Mouse (Mus musculus) embryonic fibroblast, embryonic 13.5 days (primary cell): ENCODE measurements around the gene Slc22a20.

ENCODE experiments used
- CTCF ChIP-seq: IDR thresholded peaks from 2 replicates; pipeline ENCODE4 v1.5.1; 2011; ENCODE audit warnings: mild to moderate bottlenecking, control low read depth, low read length, moderate library complexity, borderline replicate concordance; ENCODE audit not compliant: insufficient read depth
- POLR2A ChIP-seq: IDR thresholded peaks from 2 replicates; pipeline ENCODE4 v1.6.1; 2011; ENCODE audit warnings: low read depth, mild to moderate bottlenecking, control low read depth, low read length, moderate library complexity

DNA sequence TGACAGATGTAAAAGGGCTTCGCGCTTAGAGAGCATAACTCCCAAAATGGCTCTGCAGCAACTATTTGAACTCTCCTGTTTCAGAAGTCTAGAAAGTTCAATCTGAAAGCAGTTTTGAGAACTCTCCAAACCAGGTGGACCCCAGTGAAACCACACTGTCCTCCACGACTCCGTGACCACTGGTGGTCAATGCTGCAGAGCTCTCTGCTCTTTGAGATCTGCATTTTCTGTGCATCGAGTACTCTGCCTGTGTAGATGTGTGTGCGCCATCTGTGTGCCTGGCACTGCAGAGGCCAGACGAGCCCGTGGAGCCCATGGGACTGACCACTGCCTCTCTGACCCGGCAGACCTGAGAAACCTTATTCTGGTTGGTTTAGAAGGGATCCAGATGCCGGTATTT is 31.0 kb downstream of the Slc22a20 start:
- no peak for TF ChIP-seq POLR2A
- TF ChIP-seq CTCF: no peak
